Mouse (Mus musculus) lung, postnatal 0 days (tissue): ENCODE results near the gene Ncoa1.

Experiments
- CTCF ChIP-seq: IDR thresholded peaks from 2 replicates; pipeline ENCODE4 v1.5.1; 2016; ENCODE audit warnings: antibody characterized with exemption, mild to moderate bottlenecking
- EP300 ChIP-seq: IDR thresholded peaks from 2 replicates; pipeline ENCODE4 v1.6.1; 2016; ENCODE audit warnings: antibody characterized with exemption, mild to moderate bottlenecking, control low read depth

DNA sequence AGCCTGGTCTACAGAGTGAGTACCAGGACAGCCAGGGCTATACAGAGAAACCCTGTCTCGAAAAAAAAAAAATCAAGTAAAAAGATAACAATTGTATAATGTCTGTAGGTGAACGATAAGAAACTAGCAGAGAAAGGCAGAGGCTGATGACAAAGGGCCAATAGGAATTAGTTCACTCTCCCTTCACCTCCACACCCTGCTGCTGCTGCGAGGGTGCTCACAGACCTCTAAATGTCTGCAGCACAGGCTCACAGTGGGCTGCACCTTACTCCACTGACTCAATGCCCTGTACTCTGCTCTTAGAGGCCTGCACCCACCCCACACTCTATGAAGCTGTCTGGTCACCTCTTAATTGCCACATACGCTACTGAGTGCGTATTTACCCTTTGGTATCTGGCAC lies 45.0 kb downstream of the Ncoa1 start:
- TF ChIP-seq EP300 (no peak), CTCF (no peak)
